Mouse (Mus musculus) kidney, postnatal 14 days (tissue): ENCODE results near the gene Abhd12.

ENCODE experiments used
- DNase-seq: peaks from one replicate; pipeline ENCODE4 v3.0.0; 2022; ENCODE audit warnings: mixed read lengths

The Abhd12 gene

GRCm38 (mm10) chr2:150847436-150847995, 57.0 kb downstream of the Abhd12 start:
- DNase-seq: no peak

GRCm38 (mm10) chr2:150844798-150845197, 59.7 kb downstream of the Abhd12 start:
- DNase-seq: no peak

- DNase-seq: no peak
Observed at GRCm38 (mm10) chr2:150842049-150842461, 62.5 kb downstream of the Abhd12 start.

- no peak for DNase-seq
Observed at GRCm38 (mm10) chr2:150841109-150841508, 63.4 kb downstream of the Abhd12 start.

GRCm38 (mm10) chr2:150839686-150840471, 64.7 kb downstream of the Abhd12 start:
- no peak for DNase-seq

- DNase-seq: no peak
Observed at GRCm38 (mm10) chr2:150837781-150838180, 66.8 kb downstream of the Abhd12 start.

- no peak for DNase-seq
Observed at GRCm38 (mm10) chr2:150836906-150837305, 67.6 kb downstream of the Abhd12 start.

GRCm38 (mm10) chr2:150835975-150836374, 68.6 kb downstream of the Abhd12 start:
- DNase-seq: no peak

- no peak for DNase-seq
Observed at GRCm38 (mm10) chr2:150834616-150835015, 69.9 kb downstream of the Abhd12 start.

GRCm38 (mm10) chr2:150832029-150832428, 72.5 kb downstream of the Abhd12 start:
- DNase-seq: no peak

GRCm38 (mm10) chr2:150830911-150831441, 73.6 kb downstream of the Abhd12 start:
- no peak for DNase-seq

GRCm38 (mm10) chr2:150830011-150830410, 74.5 kb downstream of the Abhd12 start:
- no peak for DNase-seq

- no peak for DNase-seq
Observed at GRCm38 (mm10) chr2:150828654-150829053, 75.9 kb downstream of the Abhd12 start.

- DNase-seq: no peak
Observed at GRCm38 (mm10) chr2:150828164-150828563, 76.4 kb downstream of the Abhd12 start.

GRCm38 (mm10) chr2:150826426-150826825, 78.1 kb downstream of the Abhd12 start:
- DNase-seq: no peak

GRCm38 (mm10) chr2:150822987-150823386, 81.6 kb downstream of the Abhd12 start:
- DNase-seq: no peak

- DNase-seq: no peak
Observed at GRCm38 (mm10) chr2:150820720-150821119, 83.8 kb downstream of the Abhd12 start.

GRCm38 (mm10) chr2:150818742-150819141, 85.8 kb downstream of the Abhd12 start:
- DNase-seq: no peak

GRCm38 (mm10) chr2:150816676-150817402, 87.7 kb downstream of the Abhd12 start:
- no peak for DNase-seq

- DNase-seq: no peak
Observed at GRCm38 (mm10) chr2:150812816-150813215, 91.7 kb downstream of the Abhd12 start.

GRCm38 (mm10) chr2:150810603-150811002, 93.9 kb downstream of the Abhd12 start:
- no peak for DNase-seq

- no peak for DNase-seq
Observed at GRCm38 (mm10) chr2:150808812-150809211, 95.7 kb downstream of the Abhd12 start.

GRCm38 (mm10) chr2:150808381-150808780, 96.2 kb downstream of the Abhd12 start:
- no peak for DNase-seq

GRCm38 (mm10) chr2:150803035-150803434, 101.5 kb downstream of the Abhd12 start:
- no peak for DNase-seq
